Mouse (Mus musculus) heart, postnatal 0 days (tissue): ENCODE data around the gene Tubb2a.

ENCODE experiments used
- CTCF ChIP-seq: IDR thresholded peaks from 2 replicates; pipeline ENCODE4 v1.5.1; 2016; ENCODE audit warnings: antibody characterized with exemption, control low read depth, low read depth
- EP300 ChIP-seq: IDR thresholded peaks from 2 replicates; pipeline ENCODE4 v1.6.1; 2016; ENCODE audit warnings: antibody characterized with exemption, low read depth

- TF ChIP-seq CTCF (no peak), EP300 (no peak)
These were observed 34.7 kb upstream of the Tubb2a start for GRCm38 (mm10) chr13:34112369-34113081.
